Mouse (Mus musculus) layer of hippocampus, adult 2 months (tissue): ENCODE results near the gene Prune2. TPM values are rescaled to one million over a fixed set of nuclear protein-coding genes. Genes with fewer than 3 reads are reported as not detected.

Experiments
- DNase-seq, 2 experiments: peaks; one replicate each; pipeline ENCODE4 v3.0.0; 2022; ENCODE audit warnings: low spot score in 2 of 2
- H3K27ac ChIP-seq: fragments of 200-600 bp; 2 replicates; pipeline ENCODE4 v1.8.1; 2022
- H3K4me3 ChIP-seq: fragments of 200-600 bp; 2 replicates; pipeline ENCODE4 v1.8.1; 2022; ENCODE audit warnings: mild to moderate bottlenecking
- CTCF ChIP-seq: fragments of 200-600 bp; conservative IDR thresholded peaks from 2 replicates; pipeline ENCODE4 v1.8.1; 2022; ENCODE audit warnings: antibody characterized with exemption, mild to moderate bottlenecking, moderate library complexity
- total RNA-seq, 2 experiments: library from RNA; stranded (reverse); gene quantifications; 2 replicates each; pipeline ENCODE4 v1.2.3; 2021

Gene Prune2
- total RNA-seq, 2 experiments from 2014 or later: 73.5 to 73.9 TPM

DNA sequence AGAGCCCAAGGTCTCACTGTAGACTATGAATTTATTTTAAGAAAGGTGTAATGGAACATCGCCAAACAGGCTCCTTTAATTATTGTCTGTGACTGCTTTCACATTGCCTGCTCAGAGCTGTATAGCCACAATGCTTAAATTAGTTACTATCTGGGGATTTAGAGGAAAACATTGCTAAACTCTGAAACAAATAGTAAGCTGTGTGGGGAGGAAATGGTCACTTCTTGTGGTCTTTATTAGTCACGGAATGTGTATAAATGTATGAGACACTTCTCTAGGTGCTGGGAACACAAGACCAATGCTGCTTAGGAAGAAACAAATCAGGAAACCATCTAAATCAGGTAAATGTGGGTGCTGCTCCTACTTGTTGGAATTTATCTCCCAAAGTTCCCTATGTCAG is 317.1 kb downstream of the Prune2 start:
- TF ChIP-seq CTCF: no peak
- no peak overlapping the region for H3K27ac ChIP-seq
- H3K4me3 ChIP-seq: no peak overlapping the region
- DNase-seq: no peak

Other genes starting within 250 kb of the Prune2 start
- gene Vps13a, start 175.2 kb upstream of the Prune2 start, total RNA-seq: 10 to 100 TPM; 71.0 to 74.7 TPM
- gene Foxb2, start 82.3 kb upstream of the Prune2 start, total RNA-seq: not detected